Comparison of ENCODE assay signal across 17 mouse cellular contexts in genomic region chr5:46901909-46902308, GRCm38 (mm10).
DNase-seq lines count a peak whose midpoint lies in the region; ATAC-seq and TF ChIP-seq lines count a peak whose summit lies in the region.
"Had no signal": no experiment of that assay in that cellular context is flagged by ENCODE, and none has a peak within 500 bp of the region (broad histone marks: within the 10 kb centered on the region; RNA-seq: fewer than 3 reads in every experiment).

No protein-coding gene starts in this region.

- TF ChIP-seq CTCF in lung, embryonic 14.5 days (IDR thresholded peaks at IDR 0.05; ENCODE audit: low read depth) = no peak
- no peak for TF ChIP-seq CTCF in lung, adult 2 months (IDR thresholded peaks at IDR 0.05; ENCODE audit: insufficient read depth, low read length)

- no peaks in the 10 kb centered on the region for H3K4me1 ChIP-seq in lung, embryonic 14.5 days (ENCODE audit: insufficient read depth)
- no peaks in the 10 kb centered on the region for H3K4me1 ChIP-seq in lung, adult 2 months (ENCODE audit: control insufficient read depth, insufficient read depth, low read length)
- no peaks in the 10 kb centered on the region for H3K4me1 ChIP-seq in liver, embryonic 11.5 days (replicated peaks; ENCODE audit: control insufficient read depth, insufficient read depth, low read length)
- H3K4me1 ChIP-seq: embryonic facial prominence, embryonic 15.5 days; forebrain, embryonic 15.5 days had no signal

- H3K27me3 ChIP-seq in lung, embryonic 14.5 days (ENCODE audit: insufficient read depth, low read length) = no peaks in the 10 kb centered on the region
- no peaks in the 10 kb centered on the region for H3K27me3 ChIP-seq in liver, embryonic 11.5 days (replicated peaks; ENCODE audit: control insufficient read depth, insufficient read depth, low read length)
- H3K27me3 ChIP-seq: embryonic facial prominence, embryonic 15.5 days; forebrain, embryonic 15.5 days; limb, embryonic 12.5 days had no signal

- no peak for TF ChIP-seq POLR2A in lung, adult 2 months (IDR thresholded peaks at IDR 0.05; ENCODE audit: borderline replicate concordance, extremely low read depth, low read depth, low read length)

- peak; percentile 66 for DNase-seq in lung, embryonic 14.5 days
- no peak for DNase-seq in lung, adult 2 months
- DNase-seq in brain, adult 2 months (ENCODE audit: low read depth, low spot score) = peak; percentile 1
- no peak for DNase-seq in liver, embryonic 11.5 days (ENCODE audit: low spot score)
- DNase-seq in yolk sac, embryonic 10.5 days (ENCODE audit: low spot score) = peak; percentile 10
- DNase-seq in spleen, postnatal 36 days (ENCODE audit: low spot score in 2 of 2) = no peak
- DNase-seq in adrenal gland, postnatal 25 days = no peak
- DNase-seq: cerebellum, adult 8-10 months; gastrocnemius, postnatal 10 days; heart, postnatal 4 days; kidney, adult 18-20 months; right cerebral cortex, postnatal 25 days; thymus, postnatal 25 days had no signal

- no peaks in the 10 kb centered on the region for H3K36me3 ChIP-seq in lung, embryonic 14.5 days (ENCODE audit: insufficient read depth)
- H3K36me3 ChIP-seq in liver, embryonic 11.5 days (ENCODE audit: control insufficient read depth, insufficient read depth, low read length) = no peaks in the 10 kb centered on the region
- H3K36me3 ChIP-seq: embryonic facial prominence, embryonic 15.5 days; forebrain, embryonic 15.5 days; limb, embryonic 12.5 days had no signal

- no peak overlapping the region for H3K4me2 ChIP-seq in lung, embryonic 14.5 days
- H3K4me2 ChIP-seq in liver, embryonic 11.5 days = no peak overlapping the region
- H3K4me2 ChIP-seq: embryonic facial prominence, embryonic 15.5 days; forebrain, embryonic 15.5 days; heart, embryonic 11.5 days; limb, embryonic 12.5 days had no signal

- H3K4me3 ChIP-seq in lung, embryonic 14.5 days (ENCODE audit: low read depth, low read length) = no peak overlapping the region
- no peak overlapping the region for H3K4me3 ChIP-seq in lung, adult 2 months (replicated peaks; ENCODE audit: extremely low read depth, low read depth, low read length)
- H3K4me3 ChIP-seq in liver, embryonic 11.5 days (ENCODE audit: low read depth, low read length) = no peak overlapping the region
- H3K4me3 ChIP-seq: embryonic facial prominence, embryonic 15.5 days; forebrain, embryonic 15.5 days; limb, embryonic 12.5 days had no signal

- H3K9me3 ChIP-seq in lung, embryonic 14.5 days (ENCODE audit: low read depth, low read length) = no peaks in the 10 kb centered on the region
- no peaks in the 10 kb centered on the region for H3K9me3 ChIP-seq in liver, embryonic 11.5 days (ENCODE audit: control insufficient read depth, low read length)
- H3K9me3 ChIP-seq: embryonic facial prominence, embryonic 15.5 days; forebrain, embryonic 15.5 days; limb, embryonic 12.5 days had no signal

- H3K9ac ChIP-seq in lung, embryonic 14.5 days = no peak overlapping the region
- no peak overlapping the region for H3K9ac ChIP-seq in liver, embryonic 11.5 days (ENCODE audit: low read depth, low read length)
- H3K9ac ChIP-seq: embryonic facial prominence, embryonic 15.5 days; forebrain, embryonic 15.5 days; limb, embryonic 12.5 days had no signal

- H3K27ac ChIP-seq in lung, embryonic 14.5 days (ENCODE audit: low read depth) = no peak overlapping the region
- no peak overlapping the region for H3K27ac ChIP-seq in liver, embryonic 11.5 days (ENCODE audit: low read depth, low read length)
- H3K27ac ChIP-seq: embryonic facial prominence, embryonic 15.5 days; forebrain, embryonic 15.5 days; limb, embryonic 12.5 days had no signal

- 59% methylated on average over 2 of the region's 2 CpGs for WGBS in lung, embryonic 14.5 days
- 52% methylated on average over 2 of the region's 2 CpGs for WGBS in lung, adult 2 months
- WGBS in liver, embryonic 11.5 days = 80% methylated on average over 2 of the region's 2 CpGs

- no peak for ATAC-seq in lung, embryonic 14.5 days (ENCODE audit: insufficient read depth)
- ATAC-seq in liver, embryonic 11.5 days (replicated peaks; ENCODE audit: low FRiP score) = peak; percentile 63
- ATAC-seq: forebrain, embryonic 15.5 days had no signal

Comparison
In these comparisons a context has a peak if more than half of its experiments do, and no peak if none do; other contexts are left out.
1. DNase-seq: peak in lung, embryonic 14.5 days (single experiment), brain, adult 2 months (single experiment) and yolk sac, embryonic 10.5 days (single experiment); none in lung, adult 2 months (single experiment), liver, embryonic 11.5 days (single experiment), spleen, postnatal 36 days (0 of 2) and adrenal gland, postnatal 25 days (single experiment).